Mouse (Mus musculus): ENCODE results near the gene Fahd1.

DNA sequence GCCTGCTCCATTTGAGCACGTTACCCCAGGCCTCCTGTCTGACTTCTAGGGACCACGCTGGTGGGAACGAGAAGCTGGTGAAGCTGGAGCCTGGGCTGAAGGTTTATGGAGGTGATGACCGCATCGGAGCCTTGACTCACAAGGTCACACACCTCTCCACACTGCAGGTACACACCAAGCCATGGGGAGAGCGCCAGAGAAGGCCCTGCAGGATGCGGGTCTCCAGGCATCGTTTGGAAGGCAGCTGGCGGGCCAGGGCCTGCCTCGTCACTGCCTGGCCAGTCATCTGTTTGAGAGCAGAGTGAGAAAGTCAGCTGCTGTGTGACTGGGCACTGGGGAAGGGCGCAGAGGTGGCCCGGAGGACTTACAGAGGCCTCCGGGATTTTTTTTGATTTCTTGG, 6.4 kb upstream of the Fahd1 start:
- TF ChIP-seq CTCF (IDR thresholded peaks at IDR 0.05; ENCODE audit: low read depth) (no peak), EP300 (IDR thresholded peaks at IDR 0.05; ENCODE audit: low read depth) (no peak)
